In the genomic region with DNA sequence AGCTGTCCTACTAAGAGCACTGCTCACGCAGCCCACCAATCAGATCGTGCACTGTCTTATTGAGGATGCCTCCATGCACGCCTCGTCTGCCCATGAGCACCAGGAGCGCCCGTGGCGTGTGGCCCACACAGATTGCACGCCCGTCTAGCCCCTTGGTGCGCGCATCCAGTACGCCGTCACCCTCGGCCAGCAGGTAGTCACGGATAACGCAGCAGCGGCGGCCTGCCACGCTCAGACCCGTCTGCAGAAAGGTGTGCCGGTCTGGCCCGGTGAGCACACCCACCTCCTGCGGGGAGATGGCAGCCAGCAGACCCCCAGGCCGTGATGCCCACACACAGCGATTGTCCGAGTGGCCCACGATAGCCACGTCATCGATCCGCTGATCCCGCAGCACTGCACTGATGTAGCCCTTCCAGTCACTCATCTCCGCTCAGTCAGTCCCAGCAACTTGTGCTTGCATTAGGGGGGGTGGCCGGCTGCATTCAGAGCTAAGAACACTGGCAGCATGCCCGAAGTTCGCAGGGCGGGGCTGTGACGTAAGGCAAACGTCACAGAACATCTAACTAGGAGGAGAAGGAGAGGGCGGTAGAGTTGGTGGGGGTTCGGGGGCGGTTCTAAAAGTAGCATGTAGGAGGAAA, we compare ENCODE assay signal across 8 mouse cellular contexts. TPM values are rescaled to one million over a fixed set of nuclear protein-coding genes. Genes with fewer than 3 reads are reported as not detected.
DNase-seq lines count a peak whose midpoint lies in the region; ATAC-seq and TF ChIP-seq lines count a peak whose summit lies in the region.

TSS of gene Pfn3 (minus strand) at position 490 of the 638 bp plus-strand sequence.

- H3K9me3 ChIP-seq in ES-E14 (ENCODE audit: control insufficient read depth, insufficient read depth, low read depth, low read length), result no peaks in the 10 kb centered on the region
- no peaks in the 10 kb centered on the region for H3K9me3 ChIP-seq in kidney, embryonic 15.5 days (replicated peaks)
- H3K9me3 ChIP-seq in limb, embryonic 14.5 days (ENCODE audit: control insufficient read depth, low read length), result no peaks in the 10 kb centered on the region
- no peaks in the 10 kb centered on the region for H3K9me3 ChIP-seq in neural tube, embryonic 12.5 days

- in situ Hi-C loops in ES-E14 (cut with MboI; ENCODE audit: low sequenced_read_pairs in 2 of 2, unreplicated experiment in 2 of 2), result loop anchor here in 1 of 2 experiments (5.0 kb wide), 1 partner anchor 52 kb away; no protein-coding TSS in a partner anchor

- peak; percentile 5; the same call in 1 of the 2 replicates for ATAC-seq in granulocyte monocyte progenitor cell, adult 5-6 weeks (replicated peaks; ENCODE audit: poor library complexity, severe bottlenecking)
- peak; percentile 68 for ATAC-seq in kidney, embryonic 15.5 days (replicated peaks; ENCODE audit: low FRiP score)
- peak; percentile 70 for ATAC-seq in limb, embryonic 14.5 days (ENCODE audit: low FRiP score, low read depth)
- peak; percentile 46; the same call in 1 of the 2 replicates for ATAC-seq in neural tube, embryonic 12.5 days (ENCODE audit: low FRiP score, low read depth)

- no peak within 1 kb of the TSS for H3K27ac ChIP-seq in ES-E14 (ENCODE audit: insufficient read depth, low read depth, low read length, poor library complexity, severe bottlenecking)
- H3K27ac ChIP-seq in kidney, embryonic 15.5 days, result no peak within 1 kb of the TSS
- no peak within 1 kb of the TSS for H3K27ac ChIP-seq in limb, embryonic 14.5 days (replicated peaks; ENCODE audit: low read depth, low read length)
- H3K27ac ChIP-seq in neural tube, embryonic 12.5 days, result no peak within 1 kb of the TSS

- no peaks in the 10 kb centered on the region for H3K36me3 ChIP-seq in ES-E14 (ENCODE audit: control insufficient read depth, insufficient read depth, low read length, poor library complexity, severe bottlenecking)
- no peaks in the 10 kb centered on the region for H3K36me3 ChIP-seq in kidney, embryonic 15.5 days
- H3K36me3 ChIP-seq in limb, embryonic 14.5 days (ENCODE audit: control insufficient read depth, insufficient read depth, low read length), result no peaks in the 10 kb centered on the region
- no peaks in the 10 kb centered on the region for H3K36me3 ChIP-seq in neural tube, embryonic 12.5 days

- H3K9ac ChIP-seq in ES-E14 (ENCODE audit: insufficient read depth, low read depth, low read length, poor library complexity, severe bottlenecking), result peak within 1 kb of the TSS; percentile 8
- H3K9ac ChIP-seq in kidney, embryonic 15.5 days, result peak within 1 kb of the TSS; percentile 35; the same call in 1 of the 2 replicates
- H3K9ac ChIP-seq in limb, embryonic 14.5 days (ENCODE audit: low read depth, low read length, severe bottlenecking), result peak within 1 kb of the TSS; percentile 54
- H3K9ac ChIP-seq in neural tube, embryonic 12.5 days, result peak within 1 kb of the TSS; percentile 52

- H3K4me2 ChIP-seq in kidney, embryonic 15.5 days, result peak within 1 kb of the TSS; percentile 73
- H3K4me2 ChIP-seq in limb, embryonic 14.5 days (replicated peaks; ENCODE audit: low read depth, low read length, severe bottlenecking), result peak within 1 kb of the TSS; percentile 68
- peak within 1 kb of the TSS; percentile 72 for H3K4me2 ChIP-seq in neural tube, embryonic 12.5 days (replicated peaks)

- no peak for TF ChIP-seq POLR2A in limb, embryonic 14.5 days (IDR thresholded peaks at IDR 0.05; ENCODE audit: borderline replicate concordance, extremely low read depth, insufficient read depth, insufficient read length)

- H3K4me3 ChIP-seq in ES-E14 (ENCODE audit: insufficient read depth in 1 of 2, low read depth in 1 of 2, low read length in 2 of 2, poor library complexity in 1 of 2, severe bottlenecking in 1 of 2), result peak within 1 kb of the TSS; percentile 56 to 64
- H3K4me3 ChIP-seq in kidney, embryonic 15.5 days (replicated peaks), result peak within 1 kb of the TSS; percentile 43
- peak within 1 kb of the TSS; percentile 35 for H3K4me3 ChIP-seq in limb, embryonic 14.5 days (replicated peaks; ENCODE audit: low read length)
- H3K4me3 ChIP-seq in neural tube, embryonic 12.5 days, result peak within 1 kb of the TSS; percentile 34

- H3K27me3 ChIP-seq in kidney, embryonic 15.5 days, result peaks cover 42% of the 10 kb centered on the region
- peaks cover 10% of the 10 kb centered on the region for H3K27me3 ChIP-seq in limb, embryonic 14.5 days (ENCODE audit: control insufficient read depth, insufficient read depth, low read length)
- peaks cover 35% of the 10 kb centered on the region for H3K27me3 ChIP-seq in neural tube, embryonic 12.5 days (replicated peaks)

- DNase-seq in ES-E14 (ENCODE audit: low read depth, low spot score), result no peak
- peak; percentile 52 for DNase-seq in brain, embryonic 18.5 days (ENCODE audit: low read depth, low spot score)
- peak; percentile 81 for DNase-seq in limb, embryonic 14.5 days (ENCODE audit: low spot score)
- no peak for DNase-seq in urinary bladder, postnatal 10 days (ENCODE audit: low spot score)
- DNase-seq in c-Kit-positive CD71-positive TER-119-positive erythroid progenitor cells, embryonic 14.5 days (ENCODE audit: low spot score), result no peak

- H3K4me1 ChIP-seq in ES-E14 (ENCODE audit: control insufficient read depth in 2 of 2, insufficient read depth in 2 of 2, low read length in 2 of 2, poor library complexity in 1 of 2), result peaks cover 0 to 2% of the 10 kb centered on the region in 2 experiments; a peak in 1 of 4 replicates
- peaks cover 15% of the 10 kb centered on the region for H3K4me1 ChIP-seq in kidney, embryonic 15.5 days
- H3K4me1 ChIP-seq in limb, embryonic 14.5 days (ENCODE audit: control insufficient read depth, insufficient read depth, low read length), result peaks cover 3% of the 10 kb centered on the region; the same call in 1 of the 2 replicates
- H3K4me1 ChIP-seq in neural tube, embryonic 12.5 days, result peaks cover 7% of the 10 kb centered on the region; the same call in 1 of the 2 replicates

- WGBS in kidney, embryonic 15.5 days, result 11% methylated on average over 41 of the region's 41 CpGs
- WGBS in limb, embryonic 14.5 days, result 9% methylated on average over 41 of the region's 41 CpGs
- 7% methylated on average over 41 of the region's 41 CpGs for WGBS in neural tube, embryonic 12.5 days

TF ChIP-seq in ES-E14, 5 proteins besides CTCF, POLR2A, EP300 and RAD21:
- TF ChIP-seq ZC3H11A (IDR thresholded peaks at IDR 0.05; ENCODE audit: borderline replicate concordance, low read depth, low read length), result no peak
- no peak for TF ChIP-seq MAFK (IDR thresholded peaks at IDR 0.05; ENCODE audit: insufficient read depth, low read depth, low read length)
- no peak for TF ChIP-seq ZNF384 (IDR thresholded peaks at IDR 0.05; ENCODE audit: low read depth, low read length)
- no peak for TF ChIP-seq CHD2 (IDR thresholded peaks at IDR 0.05; ENCODE audit: low read depth, low read length)
- no peak for TF ChIP-seq HCFC1 (IDR thresholded peaks at IDR 0.05; ENCODE audit: borderline replicate concordance, insufficient read depth, low read length)
TF ChIP-seq in ES-E14: peak in this region for 0.

RNA-seq across cellular contexts. Expression of gene Pfn3, which starts in this region (rescaled TPM):
- not detected in 2 replicates for total RNA-seq in ES-E14 (2012; rRNA removed)
- total RNA-seq in granulocyte monocyte progenitor cell, adult 5-6 weeks (2014; fragmentation: Nextera tagmentation), result not detected in 2 replicates
- not detected in 2 replicates for total RNA-seq in granulocyte monocyte progenitor cell, adult 5-6 weeks (2017)
- not detected in 2 replicates for polyA plus RNA-seq in kidney, embryonic 15.5 days (2015; fragmentation: Nextera tagmentation; extraction: Ambion mirVana)
- polyA plus RNA-seq in limb, embryonic 14.5 days (2012; rRNA removed), result 0.52 TPM in 1 of 2 replicates, not detected in the other
- polyA plus RNA-seq in limb, embryonic 14.5 days (2014; fragmentation: Nextera tagmentation; extraction: Ambion mirVana), result not detected in 2 replicates
- polyA plus RNA-seq in neural tube, embryonic 12.5 days (2016; fragmentation: Nextera tagmentation; extraction: Ambion mirVana), result not detected in 2 replicates

Comparison
In these comparisons a context has a peak if more than half of its experiments do, and no peak if none do; other contexts are left out.
1. Peak in ATAC-seq in granulocyte monocyte progenitor cell, adult 5-6 weeks; RNA of the gene not detected or under 1 TPM.
2. Peak in ATAC-seq, H3K4me3 ChIP-seq, H3K9ac ChIP-seq and H3K4me2 ChIP-seq in kidney, embryonic 15.5 days; RNA of the gene not detected or under 1 TPM.
3. Peak in DNase-seq, ATAC-seq, H3K4me3 ChIP-seq, H3K9ac ChIP-seq and H3K4me2 ChIP-seq in limb, embryonic 14.5 days; RNA of the gene not detected or under 1 TPM.
4. Peak in ATAC-seq, H3K4me3 ChIP-seq, H3K9ac ChIP-seq and H3K4me2 ChIP-seq in neural tube, embryonic 12.5 days; RNA of the gene not detected or under 1 TPM.
5. ATAC-seq: peak in every context shown above with its lines; median percentile 70 in limb, embryonic 14.5 days; 68 in kidney, embryonic 15.5 days; 46 in neural tube, embryonic 12.5 days; 5 in granulocyte monocyte progenitor cell, adult 5-6 weeks.